22 mouse cellular contexts compared by ENCODE assay signal in the genomic region with DNA sequence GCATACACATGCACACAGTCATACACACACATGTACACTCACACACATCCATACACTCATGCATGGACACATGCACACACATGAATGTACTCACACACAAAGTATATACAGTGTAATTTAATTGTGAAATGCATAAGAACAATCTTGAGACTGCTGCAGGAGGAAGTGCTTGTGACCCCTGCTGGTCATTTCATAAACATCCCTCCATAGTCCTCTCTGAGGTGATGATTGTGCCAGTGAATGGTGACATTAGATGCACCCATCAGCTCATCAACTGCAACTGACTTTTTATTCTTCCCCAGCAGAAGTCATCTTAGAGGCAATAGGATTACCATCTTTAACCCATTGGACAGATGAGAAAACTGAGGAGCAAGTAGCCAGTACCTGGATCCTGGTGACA.
DNase-seq lines count a peak whose midpoint lies in the region; ATAC-seq and TF ChIP-seq lines count a peak whose summit lies in the region.
"Had no signal": no experiment of that assay in that cellular context is flagged by ENCODE, and none has a peak within 500 bp of the region (broad histone marks: within the 10 kb centered on the region; RNA-seq: fewer than 3 reads in every experiment).

No protein-coding gene starts in this region.

- no peak overlapping the region for H3K27ac ChIP-seq in hindbrain, postnatal 0 days
- H3K27ac ChIP-seq in hindbrain, embryonic 10.5 days: no peak overlapping the region
- H3K27ac ChIP-seq in midbrain, embryonic 13.5 days: peak overlapping the region; percentile 67
- H3K27ac ChIP-seq: embryonic facial prominence, embryonic 12.5 days; forebrain, embryonic 13.5 days; neural tube, embryonic 15.5 days; stomach, embryonic 15.5 days had no signal

- no peaks in the 10 kb centered on the region for H3K9me3 ChIP-seq in hindbrain, postnatal 0 days (ENCODE audit: low read length)
- H3K9me3 ChIP-seq in hindbrain, embryonic 10.5 days: no peaks in the 10 kb centered on the region
- H3K9me3 ChIP-seq in midbrain, embryonic 13.5 days: no peaks in the 10 kb centered on the region
- H3K9me3 ChIP-seq: embryonic facial prominence, embryonic 12.5 days; forebrain, embryonic 13.5 days; neural tube, embryonic 15.5 days; stomach, embryonic 15.5 days had no signal

- no peak overlapping the region for H3K4me3 ChIP-seq in hindbrain, postnatal 0 days (ENCODE audit: low read length)
- H3K4me3 ChIP-seq in hindbrain, embryonic 10.5 days: no peak overlapping the region
- no peak overlapping the region for H3K4me3 ChIP-seq in midbrain, embryonic 13.5 days (replicated peaks)
- H3K4me3 ChIP-seq: embryonic facial prominence, embryonic 12.5 days; erythroblast, embryonic 14.5 days; forebrain, embryonic 13.5 days; neural tube, embryonic 15.5 days; stomach, embryonic 15.5 days had no signal

- TF ChIP-seq CTCF in hindbrain, postnatal 0 days (IDR thresholded peaks at IDR 0.05; ENCODE audit: low read depth): peak; percentile 44

- no peak overlapping the region for H3K4me2 ChIP-seq in hindbrain, postnatal 0 days (ENCODE audit: low read depth, low read length)
- no peak overlapping the region for H3K4me2 ChIP-seq in midbrain, embryonic 13.5 days (replicated peaks)
- H3K4me2 ChIP-seq: embryonic facial prominence, embryonic 12.5 days; forebrain, embryonic 13.5 days; heart, embryonic 11.5 days; stomach, embryonic 15.5 days had no signal

- no peaks in the 10 kb centered on the region for H3K27me3 ChIP-seq in hindbrain, postnatal 0 days (ENCODE audit: insufficient read depth, low read length)
- no peaks in the 10 kb centered on the region for H3K27me3 ChIP-seq in hindbrain, embryonic 10.5 days (ENCODE audit: insufficient read depth, poor library complexity, severe bottlenecking)
- no peaks in the 10 kb centered on the region for H3K27me3 ChIP-seq in midbrain, embryonic 13.5 days
- H3K27me3 ChIP-seq: embryonic facial prominence, embryonic 12.5 days; forebrain, embryonic 13.5 days; neural tube, embryonic 15.5 days; stomach, embryonic 15.5 days had no signal

- H3K36me3 ChIP-seq in hindbrain, postnatal 0 days (ENCODE audit: insufficient read depth, low read length): no peaks in the 10 kb centered on the region
- H3K36me3 ChIP-seq in hindbrain, embryonic 10.5 days: no peaks in the 10 kb centered on the region
- no peaks in the 10 kb centered on the region for H3K36me3 ChIP-seq in midbrain, embryonic 13.5 days
- H3K36me3 ChIP-seq: embryonic facial prominence, embryonic 12.5 days; neural tube, embryonic 15.5 days; stomach, embryonic 15.5 days had no signal

- no peak for DNase-seq in hindbrain, postnatal 0 days (ENCODE audit: low spot score)
- DNase-seq in hindbrain, embryonic 10.5 days (ENCODE audit: low spot score): no peak
- peak; percentile 26 for DNase-seq in thymus, postnatal 0 days (ENCODE audit: low spot score)
- no peak for DNase-seq in thymus, postnatal 36 days
- no peak for DNase-seq in embryo, embryonic 11 days
- no peak for DNase-seq in spleen, adult 12 weeks (ENCODE audit: low spot score)
- DNase-seq: adrenal gland, adult 8-10 months; B cell, adult 2 months; cerebellum, adult 9-10 months; heart, postnatal 10 days; kidney, adult 9 months; kidney, postnatal 36 days; right cerebral cortex, postnatal 14 days had no signal

- no peak overlapping the region for H3K9ac ChIP-seq in hindbrain, postnatal 0 days (replicated peaks; ENCODE audit: low read length)
- no peak overlapping the region for H3K9ac ChIP-seq in midbrain, embryonic 13.5 days (replicated peaks)
- H3K9ac ChIP-seq: embryonic facial prominence, embryonic 12.5 days; forebrain, embryonic 13.5 days; neural tube, embryonic 15.5 days; stomach, embryonic 15.5 days had no signal

- ATAC-seq in hindbrain, postnatal 0 days: no peak
- ATAC-seq in midbrain, embryonic 13.5 days: no peak
- ATAC-seq: forebrain, embryonic 13.5 days; inflammation-experienced regulatory T-cells, adult 6 months; lung, postnatal 0 days had no signal

- no peaks in the 10 kb centered on the region for H3K4me1 ChIP-seq in hindbrain, postnatal 0 days (ENCODE audit: insufficient read depth, low read length)
- no peaks in the 10 kb centered on the region for H3K4me1 ChIP-seq in hindbrain, embryonic 10.5 days (replicated peaks)
- H3K4me1 ChIP-seq in midbrain, embryonic 13.5 days (replicated peaks): peaks cover 10% of the 10 kb centered on the region
- H3K4me1 ChIP-seq: embryonic facial prominence, embryonic 12.5 days; stomach, embryonic 15.5 days had no signal
